Mouse (Mus musculus) embryonic facial prominence, embryonic 11.5 days (tissue): Measurements from ENCODE around the gene Kank3. TPM values are rescaled to one million over a fixed set of nuclear protein-coding genes. Genes with fewer than 3 reads are reported as not detected.
A peak's percentile ranks its signal among the peaks of the same experiment; 100 is the strongest.

Experiments
- ATAC-seq: fragments of 200-750 bp; cut with Nextera tagmentation; replicated peaks from 2 replicates; pipeline ENCODE4 v1.8.0; 2017; ENCODE audit warnings: low read depth; ENCODE audit not compliant: insufficient number of reproducible peaks, low FRiP score, low TSS enrichment
- DNase-seq: peaks from one replicate; pipeline ENCODE4 v3.0.0-alpha.2; 2015; ENCODE audit warnings: low spot score
- H3K27ac ChIP-seq: fragments of 300-500 bp; sonication (generic); replicated peaks from 2 replicates; pipeline ENCODE4 v1.5.1; 2014; ENCODE audit warnings: mild to moderate bottlenecking, low read depth, low read length, control low read depth
- H3K27me3 ChIP-seq: fragments of 300-500 bp; sonication (generic); 2 replicates; pipeline ENCODE4 v1.6.1; 2014; ENCODE audit warnings: mild to moderate bottlenecking, low read length, moderate library complexity, mixed read lengths; ENCODE audit not compliant: control insufficient read depth, insufficient read depth
- H3K36me3 ChIP-seq: fragments of 300-500 bp; sonication (generic); replicated peaks from 2 replicates; pipeline ENCODE4 v1.6.1; 2014; ENCODE audit warnings: low read depth, mild to moderate bottlenecking, low read length, moderate library complexity, mixed read lengths; ENCODE audit not compliant: control insufficient read depth, insufficient read depth
- H3K4me1 ChIP-seq: fragments of 300-500 bp; sonication (generic); 2 replicates; pipeline ENCODE4 v1.6.1; 2014; ENCODE audit warnings: low read length, mixed read lengths; ENCODE audit not compliant: control insufficient read depth, insufficient read depth
- H3K4me2 ChIP-seq: fragments of 300-500 bp; sonication (generic); 2 replicates; pipeline ENCODE4 v1.6.1; 2014; ENCODE audit warnings: low read depth, mild to moderate bottlenecking, control low read depth, low read length, moderate library complexity
- H3K4me3 ChIP-seq: fragments of 300-500 bp; sonication (generic); 2 replicates; pipeline ENCODE4 v1.5.1; 2014; ENCODE audit warnings: low read depth, low read length, control low read depth
- H3K9ac ChIP-seq: fragments of 300-500 bp; sonication (generic); replicated peaks from 2 replicates; pipeline ENCODE4 v1.6.1; 2014; ENCODE audit warnings: mild to moderate bottlenecking, control low read depth, low read length
- H3K9me3 ChIP-seq: fragments of 300-500 bp; sonication (generic); replicated peaks from 2 replicates; pipeline ENCODE4 v1.6.1; 2016; ENCODE audit warnings: mild to moderate bottlenecking, low read length, inconsistent platforms, mixed read lengths; ENCODE audit not compliant: control insufficient read depth
- WGBS: fragments of 180-500 bp; shearing (Covaris S2); extraction: QIAGEN DNeasy Blood & Tissue Kit; methylation state at CpG from one replicate; pipeline ENCODE4 v1.1.7; 2014; 5-methylcytosine and 5-hydroxymethylcytosine counted together
- polyA plus RNA-seq: library from polyadenylated mRNA; unstranded; fragments of >200 nt; fragmentation: Nextera tagmentation; extraction: Ambion mirVana; gene quantifications from 2 replicates; pipeline ENCODE4 v1.2.1, GENCODE M21; 2014

Gene Kank3
- polyA plus RNA-seq = 18.2 and 25.1 TPM in 2 replicates

- Histone ChIP-seq H3K9ac (peak within 1 kb of the TSS; percentile 49), H3K9me3 (no peaks in the 10 kb centered on the region), H3K4me1 (no peaks in the 10 kb centered on the region; the same call in 1 of the 2 replicates), H3K27ac (no peak within 1 kb of the TSS; the same call in 1 of the 2 replicates), H3K27me3 (no peaks in the 10 kb centered on the region), H3K4me3 (peak within 1 kb of the TSS; percentile 53), H3K36me3 (no peaks in the 10 kb centered on the region), H3K4me2 (peak within 1 kb of the TSS; percentile 82)
- under 1% methylated on average over 36 of the region's 36 CpGs for WGBS
- ATAC-seq (peak; percentile 98), DNase-seq (peak; percentile 98)
Measured at GRCm38 (mm10) chr17:33810334-33811141, at the start of gene Kank3. Gene Kank3, plus strand, starts transcription at chr17:33810519.

- no peaks in the 10 kb centered on the region for H3K4me1 ChIP-seq
- no peak overlapping the region for H3K4me2 ChIP-seq
- ATAC-seq = no peak
- H3K27me3 ChIP-seq = no peaks in the 10 kb centered on the region
- WGBS = 82% methylated on average over 3 of the region's 3 CpGs
- DNase-seq = no peak
- H3K9ac ChIP-seq = no peak overlapping the region
- H3K4me3 ChIP-seq = no peak overlapping the region
- no peaks in the 10 kb centered on the region for H3K9me3 ChIP-seq
- H3K27ac ChIP-seq = no peak overlapping the region
- H3K36me3 ChIP-seq = no peaks in the 10 kb centered on the region
Measured at GRCm38 (mm10) chr17:33766389-33766788, 43.9 kb upstream of the Kank3 start.

GRCm38 (mm10) chr17:33771617-33772016 lies 38.7 kb upstream of the Kank3 start:
- DNase-seq (no peak), ATAC-seq (no peak)
- WGBS = 94% methylated on average over 4 of the region's 4 CpGs
- Histone ChIP-seq H3K4me3 (no peak overlapping the region), H3K27me3 (no peaks in the 10 kb centered on the region), H3K9me3 (no peaks in the 10 kb centered on the region), H3K9ac (no peak overlapping the region), H3K36me3 (no peaks in the 10 kb centered on the region; the same call in 1 of the 2 replicates), H3K4me2 (no peak overlapping the region), H3K4me1 (no peaks in the 10 kb centered on the region), H3K27ac (no peak overlapping the region)

GRCm38 (mm10) chr17:33773426-33773825 lies 36.9 kb upstream of the Kank3 start:
- Histone ChIP-seq H3K9ac (no peak overlapping the region), H3K9me3 (no peaks in the 10 kb centered on the region), H3K4me1 (no peaks in the 10 kb centered on the region; the same call in 1 of the 2 replicates), H3K27me3 (no peaks in the 10 kb centered on the region), H3K27ac (no peak overlapping the region), H3K4me3 (no peak overlapping the region), H3K36me3 (peaks cover 7% of the 10 kb centered on the region), H3K4me2 (no peak overlapping the region)
- 81% methylated on average over 6 of the region's 6 CpGs for WGBS
- ATAC-seq (no peak), DNase-seq (no peak)

GRCm38 (mm10) chr17:33773871-33774572 lies 36.3 kb upstream of the Kank3 start:
- Histone ChIP-seq H3K27me3 (no peaks in the 10 kb centered on the region), H3K27ac (no peak overlapping the region), H3K9ac (no peak overlapping the region), H3K4me1 (peaks cover 3% of the 10 kb centered on the region; the same call in 1 of the 2 replicates), H3K4me3 (no peak overlapping the region), H3K36me3 (peaks cover 7% of the 10 kb centered on the region), H3K9me3 (no peaks in the 10 kb centered on the region), H3K4me2 (no peak overlapping the region)
- no peak for ATAC-seq
- WGBS = 89% methylated on average over 6 of the region's 6 CpGs
- DNase-seq = no peak

- no peak overlapping the region for H3K9ac ChIP-seq
- no peak overlapping the region for H3K4me2 ChIP-seq
- no peak for DNase-seq
- ATAC-seq = no peak
- no peak overlapping the region for H3K4me3 ChIP-seq
- H3K27me3 ChIP-seq = no peaks in the 10 kb centered on the region
- H3K9me3 ChIP-seq = no peaks in the 10 kb centered on the region
- peaks cover 4% of the 10 kb centered on the region for H3K4me1 ChIP-seq
- no peak overlapping the region for H3K27ac ChIP-seq
- peaks cover 7% of the 10 kb centered on the region for H3K36me3 ChIP-seq
- WGBS = 87% methylated on average over 8 of the region's 8 CpGs
Measured at GRCm38 (mm10) chr17:33774573-33775155, 35.7 kb upstream of the Kank3 start.

GRCm38 (mm10) chr17:33775287-33775686 lies 35.0 kb upstream of the Kank3 start:
- Histone ChIP-seq H3K27ac (no peak overlapping the region), H3K27me3 (no peaks in the 10 kb centered on the region), H3K36me3 (peaks cover 7% of the 10 kb centered on the region), H3K4me3 (no peak overlapping the region), H3K9ac (no peak overlapping the region), H3K4me2 (no peak overlapping the region), H3K4me1 (peaks cover 4% of the 10 kb centered on the region), H3K9me3 (no peaks in the 10 kb centered on the region)
- WGBS = 91% methylated on average over 4 of the region's 4 CpGs
- no peak for ATAC-seq
- no peak for DNase-seq
